Mouse (Mus musculus): ENCODE results near the gene Wdr31. TPM values are rescaled to one million over a fixed set of nuclear protein-coding genes. Genes with fewer than 3 reads are reported as not detected.
A peak's percentile ranks its signal among the peaks of the same experiment; 100 is the strongest.

Wdr31 gene
- polyA plus RNA-seq, 1 experiment from 2014 or later: 5.2 TPM

DNA sequence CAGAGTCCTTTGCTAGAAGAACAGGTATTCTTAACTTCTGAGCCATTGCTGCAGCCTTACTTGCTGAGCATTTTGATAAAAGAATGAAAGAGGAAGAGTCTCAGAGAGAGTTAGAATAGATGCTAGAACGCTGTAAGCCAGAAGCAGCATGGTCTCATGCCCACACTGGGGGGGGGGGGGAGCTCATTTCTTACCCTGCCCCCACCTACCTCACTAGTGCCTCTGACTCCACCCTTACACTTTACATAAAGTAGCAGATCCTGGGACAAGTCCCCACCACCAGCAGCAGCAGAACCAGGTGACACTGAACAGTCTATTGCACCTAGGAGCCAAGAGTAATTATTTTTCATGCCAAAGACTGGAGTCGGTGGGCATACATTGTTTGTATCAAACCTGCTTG lies 4.4 kb upstream of the Wdr31 start:
- Histone ChIP-seq H3K27ac (ENCODE audit: low read length) (peak overlapping the region; percentile 48), H3K4me3 (ENCODE audit: low read depth, low read length) (no peak overlapping the region), H3K4me2 (replicated peaks; ENCODE audit: low read depth, low read length) (no peak overlapping the region), H3K36me3 (ENCODE audit: insufficient read depth, low read length) (no peaks in the 10 kb centered on the region), H3K4me1 (ENCODE audit: insufficient read depth, low read depth, low read length) (no peaks in the 10 kb centered on the region; the same call in 1 of the 2 replicates), H3K9me3 (ENCODE audit: low read length) (no peaks in the 10 kb centered on the region), H3K27me3 (replicated peaks; ENCODE audit: insufficient read depth, low read length) (no peaks in the 10 kb centered on the region), H3K9ac (replicated peaks; ENCODE audit: low read depth) (no peak overlapping the region)
- 45% methylated on average over 2 of the region's 2 CpGs for WGBS
- TF ChIP-seq EP300 (IDR thresholded peaks at IDR 0.05) (no peak), CTCF (IDR thresholded peaks at IDR 0.05) (no peak)
- DNase-seq (ENCODE audit: low spot score) (no peak), ATAC-seq (no peak)

DNA sequence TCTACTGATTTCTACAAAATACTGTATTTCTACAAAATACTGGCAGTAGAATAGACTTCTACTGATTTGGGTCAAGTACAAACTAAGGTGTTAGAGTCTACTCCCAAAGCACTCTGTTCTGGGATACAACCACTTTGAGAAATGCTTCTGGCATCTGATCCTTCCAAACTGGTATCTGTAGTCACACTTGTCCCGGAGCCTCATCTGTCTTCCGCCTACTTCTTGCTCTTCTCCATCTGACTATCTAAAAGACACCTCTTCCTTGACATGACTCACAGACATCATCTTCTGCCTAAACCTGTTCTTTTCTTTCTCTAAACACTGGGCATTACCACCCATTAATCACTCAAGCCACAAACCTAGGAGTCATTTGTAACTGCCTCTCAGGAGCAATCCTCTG lies 1.4 kb upstream of the Wdr31 start:
- H3K27ac ChIP-seq (ENCODE audit: low read length): no peak overlapping the region
- no peak overlapping the region for H3K4me3 ChIP-seq (ENCODE audit: low read depth, low read length)
- no peak for DNase-seq (ENCODE audit: low spot score)
- no peaks in the 10 kb centered on the region; the same call in 1 of the 2 replicates for H3K4me1 ChIP-seq (ENCODE audit: insufficient read depth, low read depth, low read length)
- H3K4me2 ChIP-seq (replicated peaks; ENCODE audit: low read depth, low read length): no peak overlapping the region
- H3K9ac ChIP-seq (replicated peaks; ENCODE audit: low read depth): no peak overlapping the region
- ATAC-seq: no peak
- H3K36me3 ChIP-seq (ENCODE audit: insufficient read depth, low read length): no peaks in the 10 kb centered on the region
- H3K9me3 ChIP-seq (ENCODE audit: low read length): no peaks in the 10 kb centered on the region
- TF ChIP-seq CTCF (IDR thresholded peaks at IDR 0.05) (no peak), EP300 (IDR thresholded peaks at IDR 0.05) (no peak)
- WGBS: 97% methylated on average over 2 of the region's 2 CpGs
- no peaks in the 10 kb centered on the region for H3K27me3 ChIP-seq (replicated peaks; ENCODE audit: insufficient read depth, low read length)

DNA sequence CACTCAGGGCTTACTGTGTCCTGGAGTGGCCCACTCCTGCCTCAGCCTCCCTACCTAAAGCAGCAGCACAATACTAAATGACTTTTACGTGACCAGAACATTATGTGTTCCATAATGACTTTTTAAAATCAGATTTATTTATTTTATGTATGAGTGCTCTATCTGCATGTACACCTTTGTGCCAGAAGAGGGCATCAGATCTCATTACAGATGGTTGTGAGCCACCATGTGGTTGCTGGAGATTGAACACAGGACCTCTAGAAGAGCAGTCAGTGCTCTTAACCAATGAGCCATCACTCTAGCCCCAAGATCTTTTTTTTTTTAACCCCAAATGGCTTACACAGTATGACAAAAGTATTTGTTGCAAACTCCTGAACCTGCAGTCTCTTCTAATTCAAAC lies 2.5 kb downstream of the Wdr31 start:
- H3K9me3 ChIP-seq (ENCODE audit: low read length): no peaks in the 10 kb centered on the region
- WGBS: 82% methylated on average over 1 of the region's 1 CpGs
- H3K4me1 ChIP-seq (ENCODE audit: insufficient read depth, low read depth, low read length): no peaks in the 10 kb centered on the region; the same call in 1 of the 2 replicates
- no peak overlapping the region for H3K27ac ChIP-seq (ENCODE audit: low read length)
- no peak overlapping the region for H3K4me3 ChIP-seq (ENCODE audit: low read depth, low read length)
- DNase-seq (ENCODE audit: low spot score) (no peak), ATAC-seq (no peak)
- no peaks in the 10 kb centered on the region for H3K27me3 ChIP-seq (replicated peaks; ENCODE audit: insufficient read depth, low read length)
- peak; percentile 39 for TF ChIP-seq CTCF (IDR thresholded peaks at IDR 0.05)
- no peak for TF ChIP-seq EP300 (IDR thresholded peaks at IDR 0.05)
- H3K4me2 ChIP-seq (replicated peaks; ENCODE audit: low read depth, low read length): no peak overlapping the region
- H3K36me3 ChIP-seq (ENCODE audit: insufficient read depth, low read length): no peaks in the 10 kb centered on the region
- no peak overlapping the region for H3K9ac ChIP-seq (replicated peaks; ENCODE audit: low read depth)

DNA sequence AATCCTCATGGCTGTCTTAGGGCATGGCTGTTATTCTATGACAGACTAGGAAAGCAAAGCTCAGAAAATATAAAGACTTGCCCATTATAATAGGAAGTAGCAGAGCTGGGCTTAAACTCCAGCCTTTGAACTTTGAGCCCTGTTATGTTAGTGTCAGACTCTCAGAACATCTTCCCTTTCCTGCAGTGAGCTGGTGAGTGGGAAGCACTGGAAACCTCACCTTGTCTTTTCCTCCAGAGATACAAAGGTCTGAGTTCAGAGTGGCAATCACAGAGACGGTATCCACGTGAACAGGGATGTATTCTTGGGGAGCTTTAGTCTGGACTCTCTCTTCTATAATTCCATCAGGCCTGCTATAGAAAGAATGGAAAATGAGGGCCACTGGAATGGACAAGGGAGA lies 7.6 kb downstream of the Wdr31 start:
- H3K4me3 ChIP-seq (ENCODE audit: low read depth, low read length): no peak overlapping the region
- ATAC-seq (no peak), DNase-seq (ENCODE audit: low spot score) (no peak)
- 78% methylated on average over 2 of the region's 2 CpGs for WGBS
- H3K36me3 ChIP-seq (ENCODE audit: insufficient read depth, low read length): no peaks in the 10 kb centered on the region
- no peaks in the 10 kb centered on the region for H3K9me3 ChIP-seq (ENCODE audit: low read length)
- H3K9ac ChIP-seq (replicated peaks; ENCODE audit: low read depth): no peak overlapping the region
- H3K27me3 ChIP-seq (replicated peaks; ENCODE audit: insufficient read depth, low read length): no peaks in the 10 kb centered on the region
- no peak overlapping the region for H3K4me2 ChIP-seq (replicated peaks; ENCODE audit: low read depth, low read length)
- no peak overlapping the region for H3K27ac ChIP-seq (ENCODE audit: low read length)
- H3K4me1 ChIP-seq (ENCODE audit: insufficient read depth, low read depth, low read length): no peaks in the 10 kb centered on the region; the same call in 1 of the 2 replicates
- no peak for TF ChIP-seq EP300 (IDR thresholded peaks at IDR 0.05)
- no peak for TF ChIP-seq CTCF (IDR thresholded peaks at IDR 0.05)

DNA sequence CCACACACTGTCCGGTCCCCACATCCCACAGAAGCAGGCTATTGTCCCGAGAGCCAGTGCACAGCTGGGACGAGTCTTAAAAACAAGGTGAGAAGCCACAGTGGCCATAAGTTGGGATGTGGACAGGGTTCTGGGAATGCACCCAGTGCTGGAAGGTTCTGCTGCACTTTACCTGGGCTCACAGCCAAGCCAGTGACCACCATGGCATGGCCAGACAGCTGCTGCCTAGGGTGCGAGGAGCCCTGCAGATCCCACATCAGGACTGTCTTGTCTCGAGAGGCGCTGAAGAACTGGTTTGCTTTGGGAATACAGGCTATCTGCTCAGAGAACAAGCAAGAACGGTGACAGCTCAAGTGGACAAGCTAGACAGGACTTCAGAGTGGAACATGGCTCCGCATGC lies 10.3 kb downstream of the Wdr31 start:
- TF ChIP-seq CTCF (IDR thresholded peaks at IDR 0.05): no peak
- TF ChIP-seq EP300 (IDR thresholded peaks at IDR 0.05): no peak
- no peak for DNase-seq (ENCODE audit: low spot score)
- H3K4me2 ChIP-seq (replicated peaks; ENCODE audit: low read depth, low read length): no peak overlapping the region

DNA sequence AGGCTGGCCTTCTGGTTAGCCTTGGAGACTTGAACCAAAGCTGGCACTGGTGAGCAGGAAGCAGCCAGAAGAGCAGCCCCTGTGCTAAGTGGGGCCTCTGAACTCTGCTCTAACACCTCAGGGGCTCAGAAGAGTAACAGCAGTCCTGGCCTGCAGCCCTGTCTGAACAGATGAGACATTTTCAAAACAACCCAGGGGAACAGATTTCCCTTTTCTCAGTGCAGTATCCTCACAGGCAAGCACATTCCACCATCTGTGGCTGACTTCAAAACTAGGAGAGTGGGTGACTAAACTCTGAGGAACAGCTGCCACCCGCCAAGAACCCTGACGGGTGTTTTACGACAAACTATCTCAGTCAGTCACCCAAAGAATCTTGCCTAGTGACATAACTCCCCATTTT lies 11.6 kb downstream of the Wdr31 start:
- Histone ChIP-seq H3K27ac (ENCODE audit: low read length) (no peak overlapping the region), H3K27me3 (replicated peaks; ENCODE audit: insufficient read depth, low read length) (no peaks in the 10 kb centered on the region), H3K4me2 (replicated peaks; ENCODE audit: low read depth, low read length) (no peak overlapping the region), H3K9me3 (ENCODE audit: low read length) (no peaks in the 10 kb centered on the region), H3K36me3 (ENCODE audit: insufficient read depth, low read length) (no peaks in the 10 kb centered on the region), H3K4me3 (ENCODE audit: low read depth, low read length) (no peak overlapping the region), H3K9ac (replicated peaks; ENCODE audit: low read depth) (no peak overlapping the region), H3K4me1 (ENCODE audit: insufficient read depth, low read depth, low read length) (no peaks in the 10 kb centered on the region; the same call in none of the 2 replicates)
- 54% methylated on average over 3 of the region's 3 CpGs for WGBS
- no peak for TF ChIP-seq EP300 (IDR thresholded peaks at IDR 0.05)
- TF ChIP-seq CTCF (IDR thresholded peaks at IDR 0.05): no peak
- DNase-seq (ENCODE audit: low spot score) (peak; percentile 85), ATAC-seq (peak; percentile 83)

More for the DNA sequence above, 10.3 kb downstream of the Wdr31 start:
- H3K9ac ChIP-seq (replicated peaks; ENCODE audit: low read depth): no peak overlapping the region
- no peaks in the 10 kb centered on the region for H3K36me3 ChIP-seq (ENCODE audit: insufficient read depth, low read length)
- ATAC-seq: no peak
- 90% methylated on average over 8 of the region's 8 CpGs for WGBS
- H3K9me3 ChIP-seq (ENCODE audit: low read length): no peaks in the 10 kb centered on the region
- no peak overlapping the region for H3K27ac ChIP-seq (ENCODE audit: low read length)
- no peaks in the 10 kb centered on the region for H3K27me3 ChIP-seq (replicated peaks; ENCODE audit: insufficient read depth, low read length)
- H3K4me3 ChIP-seq (ENCODE audit: low read depth, low read length): no peak overlapping the region
- no peaks in the 10 kb centered on the region; the same call in none of the 2 replicates for H3K4me1 ChIP-seq (ENCODE audit: insufficient read depth, low read depth, low read length)

DNA sequence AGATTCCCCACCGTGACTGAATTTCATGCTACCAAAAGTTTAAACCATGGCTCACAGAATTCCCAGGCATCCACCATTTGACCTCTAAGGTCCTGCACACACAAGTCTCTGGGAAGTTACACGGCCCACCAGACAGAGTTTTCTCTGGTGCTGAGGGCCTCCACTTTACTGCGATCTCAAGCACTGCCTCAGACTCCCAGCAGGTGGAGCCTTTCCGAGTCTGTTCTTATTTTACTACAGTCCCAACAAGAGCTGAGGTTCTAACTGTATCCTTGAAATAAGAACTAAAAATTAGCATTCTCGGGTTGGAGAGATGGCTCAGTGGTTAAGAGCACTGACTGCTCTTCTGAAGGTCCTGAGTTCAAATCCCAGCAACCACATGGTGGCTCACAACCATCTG lies 15.7 kb downstream of the Wdr31 start:
- no peaks in the 10 kb centered on the region; the same call in none of the 2 replicates for H3K4me1 ChIP-seq (ENCODE audit: insufficient read depth, low read depth, low read length)
- H3K9me3 ChIP-seq (ENCODE audit: low read length): no peaks in the 10 kb centered on the region
- no peaks in the 10 kb centered on the region for H3K36me3 ChIP-seq (ENCODE audit: insufficient read depth, low read length)
- H3K4me3 ChIP-seq (ENCODE audit: low read depth, low read length): no peak overlapping the region
- no peak for TF ChIP-seq EP300 (IDR thresholded peaks at IDR 0.05)
- TF ChIP-seq CTCF (IDR thresholded peaks at IDR 0.05): peak; percentile 79
- no peak overlapping the region for H3K9ac ChIP-seq (replicated peaks; ENCODE audit: low read depth)
- WGBS: 46% methylated on average over 5 of the region's 5 CpGs
- H3K27ac ChIP-seq (ENCODE audit: low read length): no peak overlapping the region
- DNase-seq (ENCODE audit: low spot score) (peak; percentile 65), ATAC-seq (peak; percentile 69)
- no peaks in the 10 kb centered on the region for H3K27me3 ChIP-seq (replicated peaks; ENCODE audit: insufficient read depth, low read length)
- H3K4me2 ChIP-seq (replicated peaks; ENCODE audit: low read depth, low read length): no peak overlapping the region

Measured in lung, postnatal 0 days (tissue).